Mouse (Mus musculus) bone marrow, adult 2 months (tissue): ENCODE results near the gene Exoc3l4.

ENCODE experiments used
- CTCF ChIP-seq: fragments of 200-500 bp; IDR thresholded peaks from 2 replicates; pipeline ENCODE4 v1.5.1; 2011; ENCODE audit warnings: low read length, control low read depth; ENCODE audit not compliant: control insufficient read depth, insufficient read depth
- POLR2A ChIP-seq: fragments of 200-500 bp; IDR thresholded peaks from 2 replicates; pipeline ENCODE4 v1.6.1; 2011; ENCODE audit warnings: low read depth, mild to moderate bottlenecking, control low read depth, low read length, borderline replicate concordance; ENCODE audit not compliant: control insufficient read depth

DNA sequence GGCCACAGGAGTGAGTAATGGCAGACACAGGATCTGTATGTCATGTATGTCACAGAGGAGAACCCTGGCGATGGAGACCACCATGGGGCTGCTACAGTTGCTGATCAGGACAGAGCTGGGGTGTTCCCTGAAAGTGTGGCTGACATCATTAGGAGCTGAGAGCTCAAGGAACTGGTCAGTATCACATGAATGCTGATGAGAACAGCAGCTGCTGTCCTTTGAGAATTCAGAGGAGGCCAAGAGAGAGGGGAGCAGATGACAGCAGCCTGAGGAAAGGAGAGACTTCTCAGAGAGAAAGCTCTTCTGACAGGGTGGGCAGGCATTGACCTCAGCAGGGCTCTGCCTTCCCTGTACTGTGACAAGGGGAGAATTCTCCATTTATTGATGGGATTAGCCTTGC, 40.9 kb downstream of the Exoc3l4 start:
- TF ChIP-seq POLR2A = no peak
- TF ChIP-seq CTCF = no peak
